Mouse (Mus musculus) heart, postnatal 0 days (tissue): ENCODE data around the gene Zfpm1.

ENCODE experiments used
- CTCF ChIP-seq: IDR thresholded peaks from 2 replicates; pipeline ENCODE4 v1.5.1; 2016; ENCODE audit warnings: antibody characterized with exemption, control low read depth, low read depth
- EP300 ChIP-seq: IDR thresholded peaks from 2 replicates; pipeline ENCODE4 v1.6.1; 2016; ENCODE audit warnings: antibody characterized with exemption, low read depth

DNA sequence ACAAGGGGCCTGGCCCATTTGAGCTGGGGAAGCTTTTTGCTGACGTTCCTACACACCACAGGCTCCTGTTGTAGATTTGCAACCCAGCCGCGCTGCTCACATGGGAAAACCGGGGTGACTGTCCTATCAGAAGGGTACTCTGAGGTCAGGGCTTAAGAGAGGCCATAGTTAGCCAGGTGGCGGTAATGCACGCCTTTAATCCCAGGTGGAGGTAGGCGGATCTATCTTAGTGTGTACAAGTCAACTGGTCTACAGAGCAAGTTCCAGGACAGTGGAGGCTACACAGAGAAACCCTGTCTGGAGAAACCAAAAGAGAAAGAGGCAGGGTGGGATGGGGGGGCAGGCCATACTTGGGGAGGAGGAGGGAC, 37.8 kb downstream of the Zfpm1 start:
- no peak for TF ChIP-seq EP300
- no peak for TF ChIP-seq CTCF
